In the genomic region with DNA sequence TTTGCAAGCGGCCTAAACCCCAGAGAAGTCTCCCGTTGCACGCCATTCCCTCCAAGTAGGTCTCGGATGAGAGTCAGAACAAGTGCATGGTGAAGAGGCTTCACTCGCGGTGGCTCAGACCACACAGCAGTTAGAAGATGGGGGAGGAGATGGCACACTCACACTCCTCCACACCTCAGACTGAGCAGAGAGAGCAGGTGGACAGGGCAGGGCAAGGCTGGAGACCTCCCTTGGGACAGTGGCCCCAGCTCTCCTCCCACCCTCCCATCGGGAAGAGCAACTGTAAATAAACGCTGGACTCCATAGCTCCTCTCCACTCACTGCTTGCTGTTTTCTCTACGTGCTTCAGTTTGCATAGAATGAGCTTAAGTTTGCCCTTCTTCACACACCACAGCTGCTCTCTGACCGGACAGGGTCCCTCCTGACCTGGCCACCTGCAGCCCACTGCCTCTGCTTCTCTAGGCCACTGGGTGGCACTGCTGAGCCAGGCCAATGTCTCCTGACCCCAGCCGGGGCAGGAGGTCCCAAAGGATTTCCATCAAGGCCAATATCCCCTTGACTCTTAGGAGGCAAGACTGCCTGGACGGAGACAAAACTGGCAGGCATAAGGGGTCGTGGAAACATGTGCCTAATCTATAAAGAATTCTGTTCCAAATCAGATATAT, we compare ENCODE assay signal across 9 mouse cellular contexts. TPM values are rescaled to one million over a fixed set of nuclear protein-coding genes. Genes with fewer than 3 reads are reported as not detected.
A peak's percentile ranks its signal among the peaks of the same experiment; 100 is the strongest.
DNase-seq lines count a peak whose midpoint lies in the region; ATAC-seq and TF ChIP-seq lines count a peak whose summit lies in the region.
"Had no signal": no experiment of that assay in that cellular context is flagged by ENCODE, and none has a peak within 500 bp of the region (broad histone marks: within the 10 kb centered on the region; RNA-seq: fewer than 3 reads in every experiment).

No protein-coding gene starts in this region.

- H3K9me3 ChIP-seq in hindbrain, embryonic 16.5 days (ENCODE audit: control insufficient read depth, low read length) = no peaks in the 10 kb centered on the region
- no peaks in the 10 kb centered on the region for H3K9me3 ChIP-seq in liver, embryonic 13.5 days (replicated peaks)

- H3K4me3 ChIP-seq in bone marrow, adult 2 months (replicated peaks; ENCODE audit: control insufficient read depth, low read depth, low read length) = no peak overlapping the region
- no peak overlapping the region for H3K4me3 ChIP-seq in embryonic fibroblast, embryonic 13.5 days (ENCODE audit: insufficient read depth, low read length)
- no peak overlapping the region for H3K4me3 ChIP-seq in hindbrain, embryonic 16.5 days (ENCODE audit: low read length)
- H3K4me3 ChIP-seq in liver, embryonic 13.5 days (replicated peaks) = no peak overlapping the region
- H3K4me3 ChIP-seq: erythroblast, embryonic 14.5 days had no signal

- intact Hi-C loops in left cerebral cortex, postnatal 4 days (cut with DNase I) = loop anchor here (5.0 kb wide), 2 partner anchors 76 to 121 kb away; partner anchors contain the start of gene Ncbp3

- H3K4me2 ChIP-seq in hindbrain, embryonic 16.5 days (ENCODE audit: low read length) = no peak overlapping the region
- H3K4me2 ChIP-seq in liver, embryonic 13.5 days = no peak overlapping the region

- no peak overlapping the region for H3K27ac ChIP-seq in bone marrow, adult 2 months (ENCODE audit: control insufficient read depth, insufficient read depth, low read depth, low read length, poor library complexity)
- H3K27ac ChIP-seq in embryonic fibroblast, embryonic 13.5 days (ENCODE audit: insufficient read depth, low read length) = no peak overlapping the region
- no peak overlapping the region for H3K27ac ChIP-seq in hindbrain, embryonic 16.5 days (ENCODE audit: low read depth, low read length)
- H3K27ac ChIP-seq in liver, embryonic 13.5 days = no peak overlapping the region

- 68% methylated on average over 13 of the region's 13 CpGs for WGBS in bone marrow, adult 2 months
- WGBS in hindbrain, embryonic 16.5 days = 55% methylated on average over 13 of the region's 13 CpGs
- WGBS in liver, embryonic 13.5 days (ENCODE audit: insufficient replicate concordance) = 58% methylated on average over 13 of the region's 13 CpGs

- H3K36me3 ChIP-seq in hindbrain, embryonic 16.5 days (ENCODE audit: control insufficient read depth, insufficient read depth, low read length) = peaks cover 14% of the 10 kb centered on the region; the same call in 1 of the 2 replicates
- peaks cover 29% of the 10 kb centered on the region for H3K36me3 ChIP-seq in liver, embryonic 13.5 days

- TF ChIP-seq POLR2A in bone marrow, adult 2 months (IDR thresholded peaks at IDR 0.05; ENCODE audit: borderline replicate concordance, control insufficient read depth, low read depth, low read length) = no peak
- TF ChIP-seq POLR2A in embryonic fibroblast, embryonic 13.5 days (IDR thresholded peaks at IDR 0.05; ENCODE audit: low read depth, low read length) = no peak

- peak; percentile 34; the same call in 1 of the 2 replicates for ATAC-seq in hindbrain, embryonic 16.5 days
- ATAC-seq in liver, embryonic 13.5 days (ENCODE audit: low read depth) = peak; percentile 57; the same call in 1 of the 2 replicates

- H3K9ac ChIP-seq in hindbrain, embryonic 16.5 days (ENCODE audit: low read depth, low read length) = no peak overlapping the region
- no peak overlapping the region for H3K9ac ChIP-seq in liver, embryonic 13.5 days

- DNase-seq in left cerebral cortex, postnatal 4 days = peak; percentile 66
- DNase-seq in left cerebral cortex, adult 8-10 months (ENCODE audit: low spot score in 2 of 2) = no peak
- peak; percentile 19 for DNase-seq in liver, embryonic 13.5 days
- DNase-seq in natural killer cell, adult 2 months (ENCODE audit: low spot score in 2 of 2) = peak; percentile 41 to 51
- DNase-seq in thymus, postnatal 25 days = peak; percentile 72

- peaks cover 3% of the 10 kb centered on the region; the same call in 1 of the 2 replicates for H3K4me1 ChIP-seq in bone marrow, adult 2 months (ENCODE audit: control insufficient read depth, insufficient read depth, low read length)
- no peaks in the 10 kb centered on the region for H3K4me1 ChIP-seq in embryonic fibroblast, embryonic 13.5 days (ENCODE audit: control insufficient read depth, insufficient read depth, low read length)
- no peaks in the 10 kb centered on the region for H3K4me1 ChIP-seq in hindbrain, embryonic 16.5 days (ENCODE audit: control insufficient read depth, insufficient read depth, low read depth, low read length)
- peaks cover 4% of the 10 kb centered on the region; the same call in 1 of the 2 replicates for H3K4me1 ChIP-seq in liver, embryonic 13.5 days (replicated peaks)

- no peaks in the 10 kb centered on the region for H3K27me3 ChIP-seq in hindbrain, embryonic 16.5 days (replicated peaks; ENCODE audit: control insufficient read depth, insufficient read depth, low read length)
- H3K27me3 ChIP-seq in liver, embryonic 13.5 days = no peaks in the 10 kb centered on the region

- TF ChIP-seq CTCF in bone marrow, adult 2 months (IDR thresholded peaks at IDR 0.05; ENCODE audit: control insufficient read depth, insufficient read depth, low read length) = peak; percentile 96
- TF ChIP-seq CTCF in embryonic fibroblast, embryonic 13.5 days (IDR thresholded peaks at IDR 0.05; ENCODE audit: borderline replicate concordance, insufficient read depth, low read length) = peak; percentile 93

RNA-seq across cellular contexts. Expression of gene Atp2a3, which starts 34.6 kb away (rescaled TPM):
- 1 to 10 TPM; 2.3 to 2.5 TPM for total RNA-seq in left cerebral cortex, postnatal 4 days (2021)
- total RNA-seq in left cerebral cortex, adult 8-10 months (2022) = 1 to 10 TPM; 6.5 to 8.0 (median 7.1) TPM
- 153 and 281 TPM in 2 replicates for polyA plus RNA-seq in bone marrow, adult 2 months (2011; ENCODE audit: insufficient read depth, insufficient read length, low replicate concordance, missing spikeins)
- 0.30 TPM in 1 of 2 replicates, not detected in the other for polyA plus RNA-seq in embryonic fibroblast, embryonic 13.5 days (2011; ENCODE audit: insufficient read length, low read depth, missing spikeins)
- polyA plus RNA-seq in hindbrain, embryonic 16.5 days (2015; fragmentation: Nextera tagmentation; extraction: Ambion mirVana) = 1.8 and 2.3 TPM in 2 replicates
- 8.2 and 11.1 TPM in 2 replicates for polyA plus RNA-seq in liver, embryonic 13.5 days (2015; fragmentation: Nextera tagmentation; extraction: Ambion mirVana)

Comparison
In these comparisons a context has a peak if more than half of its experiments do, and no peak if none do; other contexts are left out.
1. DNase-seq: peak in left cerebral cortex, postnatal 4 days (single experiment), liver, embryonic 13.5 days (single experiment), natural killer cell, adult 2 months (2 of 2) and thymus, postnatal 25 days (single experiment); none in left cerebral cortex, adult 8-10 months (0 of 2).
2. RNA of gene Atp2a3, which starts 34.6 kb away (polyA plus RNA-seq): 153 to 281 TPM in bone marrow, adult 2 months; 8.2 to 11.1 TPM in liver, embryonic 13.5 days, 1.8 to 2.3 TPM in hindbrain, embryonic 16.5 days and 0.30 TPM in embryonic fibroblast, embryonic 13.5 days; every median in the first group is over 10 times any median in the second.